Mouse (Mus musculus) left cerebral cortex, adult 18-20 months (tissue): ENCODE measurements at regions not wholly inside any gene's neighbourhood (a gene's known extent, or its start where the extent isn't known, plus 50 kb on each side); places are given as distances from the start of the nearest gene placed in this dataset.
A peak's percentile ranks its signal among the peaks of the same experiment; 100 is the strongest.

Experiments
- DNase-seq, 2 experiments: peaks; one replicate each; pipeline ENCODE4 v3.0.0; 2021 to 2022; ENCODE audit warnings: low spot score in 2 of 2, mixed read lengths in 1 of 2

- DNase-seq = peak; percentile 2 to 20
These were observed 856.9 kb downstream of the Zpld1 start for GRCm38 (mm10) chr16:54440932-54441331.

- no peak for DNase-seq
These were observed 891.1 kb downstream of the Zpld1 start for GRCm38 (mm10) chr16:54406638-54407037.

- peak; percentile 15 to 20 for DNase-seq
These were observed 913.8 kb downstream of the Zpld1 start for GRCm38 (mm10) chr16:54384019-54384418.

GRCm38 (mm10) chr16:54374990-54375389 lies 922.8 kb downstream of the Zpld1 start:
- no peak for DNase-seq

- no peak for DNase-seq
These were observed 943.4 kb downstream of the Zpld1 start for GRCm38 (mm10) chr16:54354423-54354822.

- DNase-seq = no peak
These were observed 949.0 kb downstream of the Zpld1 start for GRCm38 (mm10) chr16:54348814-54349213.

GRCm38 (mm10) chr16:54346086-54346789 lies 951.5 kb downstream of the Zpld1 start:
- no peak for DNase-seq
